Mouse (Mus musculus): ENCODE data around the gene a. TPM values are rescaled to one million over a fixed set of nuclear protein-coding genes. Genes with fewer than 3 reads are reported as not detected.
"Not testable (repeated sequence)": the region's sequence is repeated elsewhere in the genome, so short reads cannot be mapped to it uniquely, and the experiment has no call there.

The a gene
- polyA plus RNA-seq, 1 experiment from 2014 or later = 0.40 TPM

DNA sequence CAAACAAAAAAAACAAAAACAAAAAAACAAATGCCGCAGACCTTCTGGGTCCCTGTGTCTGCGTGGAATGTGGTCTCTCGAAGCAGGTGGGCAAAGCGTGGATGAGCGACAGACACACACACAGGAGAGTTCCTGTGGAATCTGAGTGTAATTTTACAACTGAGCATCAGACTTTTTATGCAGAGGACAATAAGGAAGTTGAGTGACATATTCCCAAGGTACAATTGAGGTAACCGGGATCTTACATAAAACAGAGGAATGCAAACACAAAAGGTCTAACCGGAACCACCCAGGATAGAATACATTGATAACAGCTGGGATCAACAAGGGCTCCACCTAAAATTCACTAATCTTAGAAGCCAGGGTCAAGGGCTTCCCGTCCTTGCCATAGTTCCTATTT is 107.8 kb downstream of the a start:
- H3K27ac ChIP-seq (ENCODE audit: low read depth, low read length); H3K9ac ChIP-seq (ENCODE audit: low read length); H3K4me3 ChIP-seq (ENCODE audit: low read depth, low read length); H3K9me3 ChIP-seq (ENCODE audit: control insufficient read depth, low read length); DNase-seq (ENCODE audit: low spot score, missing footprints); H3K36me3 ChIP-seq (ENCODE audit: control insufficient read depth, insufficient read depth, low read length); H3K4me2 ChIP-seq; H3K4me1 ChIP-seq (ENCODE audit: control insufficient read depth, insufficient read depth, low read length); H3K27me3 ChIP-seq (ENCODE audit: control insufficient read depth, insufficient read depth, low read length); ATAC-seq (ENCODE audit: low FRiP score): not testable (repeated sequence)
- 91% methylated on average over 8 of the region's 8 CpGs for WGBS

- DNase-seq (ENCODE audit: low spot score, missing footprints); H3K4me1 ChIP-seq (ENCODE audit: control insufficient read depth, insufficient read depth, low read length); ATAC-seq (ENCODE audit: low FRiP score); H3K4me2 ChIP-seq; H3K27ac ChIP-seq (ENCODE audit: low read depth, low read length); H3K36me3 ChIP-seq (ENCODE audit: control insufficient read depth, insufficient read depth, low read length); H3K9ac ChIP-seq (ENCODE audit: low read length); H3K9me3 ChIP-seq (ENCODE audit: control insufficient read depth, low read length); H3K27me3 ChIP-seq (ENCODE audit: control insufficient read depth, insufficient read depth, low read length); H3K4me3 ChIP-seq (ENCODE audit: low read depth, low read length): not testable (repeated sequence)
- 85% methylated on average over 4 of the region's 4 CpGs for WGBS
Observed at GRCm38 (mm10) chr2:154899412-154899811, 108.2 kb downstream of the a start.

DNA sequence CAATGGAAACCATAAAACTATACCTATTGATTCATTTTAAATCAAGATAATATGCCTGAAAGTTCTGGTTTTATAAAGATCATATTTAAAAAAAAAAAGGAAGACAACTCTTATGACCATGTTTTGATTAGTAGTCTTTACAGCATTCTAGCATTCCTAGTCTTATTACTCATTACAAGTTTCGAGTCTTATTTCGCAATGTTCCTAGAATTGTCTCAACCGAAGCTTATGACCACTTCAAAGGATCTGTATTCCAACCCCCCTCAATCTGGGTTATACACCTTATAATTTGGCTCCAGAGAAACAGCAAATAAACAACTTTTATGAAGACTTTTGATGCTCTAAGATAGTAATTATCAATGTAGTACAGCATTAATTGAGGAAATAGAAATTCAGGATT is 110.9 kb downstream of the a start:
- WGBS = 93% methylated on average over 3 of the region's 3 CpGs
- Histone ChIP-seq H3K27ac (ENCODE audit: low read depth, low read length) (no peak overlapping the region), H3K4me2 (no peak overlapping the region), H3K36me3 (ENCODE audit: control insufficient read depth, insufficient read depth, low read length) (no peaks in the 10 kb centered on the region), H3K9me3 (ENCODE audit: control insufficient read depth, low read length) (no peaks in the 10 kb centered on the region), H3K4me3 (ENCODE audit: low read depth, low read length) (no peak overlapping the region), H3K9ac (ENCODE audit: low read length) (no peak overlapping the region), H3K4me1 (ENCODE audit: control insufficient read depth, insufficient read depth, low read length) (no peaks in the 10 kb centered on the region), H3K27me3 (ENCODE audit: control insufficient read depth, insufficient read depth, low read length) (no peaks in the 10 kb centered on the region)
- DNase-seq (ENCODE audit: low spot score, missing footprints) (no peak), ATAC-seq (ENCODE audit: low FRiP score) (no peak)

GRCm38 (mm10) chr2:154905796-154906195 is 114.6 kb downstream of the a start:
- no peaks in the 10 kb centered on the region for H3K9me3 ChIP-seq (ENCODE audit: control insufficient read depth, low read length)
- ATAC-seq (ENCODE audit: low FRiP score) (no peak), DNase-seq (ENCODE audit: low spot score, missing footprints) (no peak)
- H3K27me3 ChIP-seq (ENCODE audit: control insufficient read depth, insufficient read depth, low read length) = no peaks in the 10 kb centered on the region
- H3K36me3 ChIP-seq (ENCODE audit: control insufficient read depth, insufficient read depth, low read length) = no peaks in the 10 kb centered on the region
- no peak overlapping the region for H3K4me2 ChIP-seq
- H3K9ac ChIP-seq (ENCODE audit: low read length) = no peak overlapping the region
- WGBS = 45% methylated on average over 2 of the region's 2 CpGs
- no peak overlapping the region for H3K4me3 ChIP-seq (ENCODE audit: low read depth, low read length)
- no peaks in the 10 kb centered on the region for H3K4me1 ChIP-seq (ENCODE audit: control insufficient read depth, insufficient read depth, low read length)
- no peak overlapping the region for H3K27ac ChIP-seq (ENCODE audit: low read depth, low read length)

- WGBS = 50% methylated on average over 2 of the region's 2 CpGs
- not testable (repeated sequence) for H3K9ac ChIP-seq (ENCODE audit: low read length); H3K9me3 ChIP-seq (ENCODE audit: control insufficient read depth, low read length); H3K36me3 ChIP-seq (ENCODE audit: control insufficient read depth, insufficient read depth, low read length); H3K4me3 ChIP-seq (ENCODE audit: low read depth, low read length); H3K27ac ChIP-seq (ENCODE audit: low read depth, low read length); DNase-seq (ENCODE audit: low spot score, missing footprints); ATAC-seq (ENCODE audit: low FRiP score); H3K27me3 ChIP-seq (ENCODE audit: control insufficient read depth, insufficient read depth, low read length); H3K4me2 ChIP-seq; H3K4me1 ChIP-seq (ENCODE audit: control insufficient read depth, insufficient read depth, low read length)
Observed at GRCm38 (mm10) chr2:154908223-154908622, 117.0 kb downstream of the a start.

GRCm38 (mm10) chr2:154909789-154910188 is 118.6 kb downstream of the a start:
- Histone ChIP-seq H3K27ac (ENCODE audit: low read depth, low read length) (no peak overlapping the region), H3K4me1 (ENCODE audit: control insufficient read depth, insufficient read depth, low read length) (no peaks in the 10 kb centered on the region), H3K4me2 (no peak overlapping the region), H3K9me3 (ENCODE audit: control insufficient read depth, low read length) (no peaks in the 10 kb centered on the region), H3K4me3 (ENCODE audit: low read depth, low read length) (no peak overlapping the region), H3K9ac (ENCODE audit: low read length) (no peak overlapping the region), H3K27me3 (ENCODE audit: control insufficient read depth, insufficient read depth, low read length) (no peaks in the 10 kb centered on the region), H3K36me3 (ENCODE audit: control insufficient read depth, insufficient read depth, low read length) (no peaks in the 10 kb centered on the region)
- no peak for DNase-seq (ENCODE audit: low spot score, missing footprints)
- no peak for ATAC-seq (ENCODE audit: low FRiP score)
- 77% methylated on average over 6 of the region's 6 CpGs for WGBS

DNA sequence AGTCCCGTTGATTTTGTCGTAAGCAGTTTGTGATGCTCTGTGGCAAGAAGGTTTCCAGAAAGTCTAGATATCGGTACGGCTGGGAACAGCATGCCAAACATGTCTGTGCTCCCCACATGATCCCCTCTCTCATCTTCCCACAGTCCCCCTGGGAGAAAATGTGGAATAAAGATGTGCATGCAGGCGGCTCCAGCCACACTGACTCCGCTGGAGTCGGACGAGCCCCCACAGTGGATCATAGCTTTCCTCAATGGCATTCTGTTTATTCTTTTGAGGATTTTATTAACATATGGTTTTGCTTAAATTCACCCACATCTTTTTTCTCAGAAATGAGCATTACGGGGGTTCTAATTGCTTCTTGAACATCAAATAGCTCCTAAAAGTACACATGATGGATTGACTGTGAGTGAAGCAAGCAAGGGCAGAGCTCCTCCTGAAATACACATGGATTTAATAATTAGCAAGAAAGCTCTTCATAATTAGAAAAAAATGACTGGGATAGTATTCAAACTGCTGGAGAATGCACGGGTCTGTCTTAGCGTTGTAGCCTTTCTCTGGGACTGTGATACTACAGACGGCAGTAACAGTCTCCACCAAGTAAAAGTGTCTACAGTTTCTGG is 124.8 kb downstream of the a start:
- WGBS = 82% methylated on average over 12 of the region's 12 CpGs

DNA sequence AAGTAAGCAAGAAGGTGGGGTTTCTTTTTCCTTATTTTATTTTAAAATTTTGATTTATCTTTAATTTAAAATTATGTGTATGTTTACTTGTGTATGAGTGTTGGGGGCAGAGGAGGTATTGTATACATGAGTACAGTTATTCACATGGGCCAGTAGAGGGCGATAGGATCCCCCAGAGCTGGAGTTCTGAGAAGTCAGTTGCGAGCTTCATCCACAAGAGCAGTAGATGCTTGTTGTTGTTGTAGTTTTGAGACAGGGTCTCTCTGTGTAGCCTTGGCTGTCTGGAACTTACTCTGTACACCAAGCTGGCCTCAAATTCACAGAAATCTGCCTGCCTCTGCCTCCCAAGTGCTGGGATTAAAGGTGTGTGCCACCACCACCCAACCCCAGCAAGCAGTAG is 125.3 kb downstream of the a start:
- Histone ChIP-seq H3K27me3 (ENCODE audit: control insufficient read depth, insufficient read depth, low read length) (no peaks in the 10 kb centered on the region), H3K9ac (ENCODE audit: low read length) (no peak overlapping the region), H3K9me3 (ENCODE audit: control insufficient read depth, low read length) (no peaks in the 10 kb centered on the region), H3K4me1 (ENCODE audit: control insufficient read depth, insufficient read depth, low read length) (no peaks in the 10 kb centered on the region), H3K4me2 (no peak overlapping the region), H3K4me3 (ENCODE audit: low read depth, low read length) (no peak overlapping the region), H3K36me3 (ENCODE audit: control insufficient read depth, insufficient read depth, low read length) (no peaks in the 10 kb centered on the region), H3K27ac (ENCODE audit: low read depth, low read length) (no peak overlapping the region)
- DNase-seq (ENCODE audit: low spot score, missing footprints) (no peak), ATAC-seq (ENCODE audit: low FRiP score) (no peak)
- WGBS = 26% methylated on average over 2 of the region's 2 CpGs

More for the DNA sequence above, 124.8 kb downstream of the a start:
- no peak overlapping the region for H3K4me3 ChIP-seq (ENCODE audit: low read depth, low read length)
- H3K4me1 ChIP-seq (ENCODE audit: control insufficient read depth, insufficient read depth, low read length) = no peaks in the 10 kb centered on the region
- no peak overlapping the region for H3K9ac ChIP-seq (ENCODE audit: low read length)
- no peaks in the 10 kb centered on the region for H3K36me3 ChIP-seq (ENCODE audit: control insufficient read depth, insufficient read depth, low read length)
- no peak overlapping the region for H3K4me2 ChIP-seq
- H3K9me3 ChIP-seq (ENCODE audit: control insufficient read depth, low read length) = no peaks in the 10 kb centered on the region
- H3K27me3 ChIP-seq (ENCODE audit: control insufficient read depth, insufficient read depth, low read length) = no peaks in the 10 kb centered on the region
- no peak for ATAC-seq (ENCODE audit: low FRiP score)
- DNase-seq (ENCODE audit: low spot score, missing footprints) = no peak
- H3K27ac ChIP-seq (ENCODE audit: low read depth, low read length) = no peak overlapping the region

DNA sequence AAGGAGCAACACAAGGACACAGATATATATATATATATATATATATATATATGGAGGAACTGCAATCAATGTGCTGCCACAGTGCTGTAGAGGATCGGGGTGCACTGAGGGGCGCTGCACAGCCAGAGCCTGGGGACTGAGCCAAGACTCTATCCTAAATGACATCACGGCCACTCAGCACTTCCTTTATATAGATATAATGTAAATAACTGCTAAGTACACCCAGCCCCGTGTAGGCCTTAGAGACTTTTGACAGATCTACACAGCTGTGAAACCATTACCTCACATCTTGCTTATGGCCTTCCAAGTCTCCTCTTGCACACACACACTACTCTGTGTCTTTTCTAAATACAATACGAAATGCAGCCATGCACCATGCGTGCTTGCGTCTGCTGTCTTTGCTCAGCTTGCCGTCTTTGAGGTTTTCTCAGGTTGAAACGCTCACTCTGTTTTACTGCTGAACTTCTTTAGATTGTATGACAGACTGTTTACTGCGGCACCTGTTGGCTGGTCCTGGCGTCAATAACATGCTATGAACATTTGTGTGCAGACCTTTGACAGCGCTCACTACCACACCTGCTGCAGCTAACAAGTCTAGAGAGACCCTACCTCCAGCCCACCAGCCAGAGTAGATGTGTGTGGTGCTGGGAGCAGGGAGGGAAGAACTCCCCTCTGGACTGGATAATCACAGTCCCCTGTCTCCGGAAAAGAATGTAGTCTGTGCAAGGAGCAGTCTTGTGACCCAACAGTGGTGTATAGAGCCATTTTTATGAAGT is 126.9 kb downstream of the a start:
- H3K4me2 ChIP-seq = no peak overlapping the region
- no peak overlapping the region for H3K9ac ChIP-seq (ENCODE audit: low read length)
- H3K9me3 ChIP-seq (ENCODE audit: control insufficient read depth, low read length) = no peaks in the 10 kb centered on the region
- no peaks in the 10 kb centered on the region for H3K36me3 ChIP-seq (ENCODE audit: control insufficient read depth, insufficient read depth, low read length)
- no peaks in the 10 kb centered on the region for H3K27me3 ChIP-seq (ENCODE audit: control insufficient read depth, insufficient read depth, low read length)
- no peak for DNase-seq (ENCODE audit: low spot score, missing footprints)
- WGBS = 85% methylated on average over 13 of the region's 13 CpGs
- H3K27ac ChIP-seq (ENCODE audit: low read depth, low read length) = no peak overlapping the region
- no peak for ATAC-seq (ENCODE audit: low FRiP score)
- no peak overlapping the region for H3K4me3 ChIP-seq (ENCODE audit: low read depth, low read length)
- no peaks in the 10 kb centered on the region for H3K4me1 ChIP-seq (ENCODE audit: control insufficient read depth, insufficient read depth, low read length)
